Comparison of ENCODE assay signal across 28 mouse cellular contexts in genomic region chr16:74162041-74162440, GRCm38 (mm10).
"Had no signal": no experiment of that assay in that cellular context is flagged by ENCODE, and none has a peak within 500 bp of the region (broad histone marks: within the 10 kb centered on the region; RNA-seq: fewer than 3 reads in every experiment).

No protein-coding gene starts in this region.

- H3K9me3 ChIP-seq: limb, embryonic 10.5 days; limb, embryonic 12.5 days; limb, embryonic 13.5 days; limb, embryonic 15.5 days; liver, embryonic 12.5 days; liver, embryonic 13.5 days; liver, embryonic 15.5 days; lung, embryonic 15.5 days; megakaryocyte, embryonic 14.5 days; midbrain, embryonic 10.5 days; midbrain, embryonic 12.5 days; midbrain, embryonic 13.5 days; midbrain, embryonic 15.5 days had no signal

- DNase-seq: left cerebral cortex, postnatal 4 days; liver; liver, embryonic 13.5 days; liver, postnatal 0 days; lung, adult 18-20 months; lung, adult 2 months; lung, embryonic 14.5 days; lung, postnatal 10 days; lung, postnatal 14 days; lung, postnatal 36 days; lung, postnatal 4 days; midbrain, embryonic 14.5 days had no signal

- H3K36me3 ChIP-seq: limb, embryonic 10.5 days; limb, embryonic 12.5 days; limb, embryonic 13.5 days; limb, embryonic 15.5 days; liver, embryonic 12.5 days; liver, embryonic 13.5 days; liver, embryonic 15.5 days; lung, embryonic 15.5 days; midbrain, embryonic 10.5 days; midbrain, embryonic 12.5 days; midbrain, embryonic 13.5 days; midbrain, embryonic 15.5 days had no signal

- H3K4me3 ChIP-seq: left cerebral cortex, adult 2 months; limb, embryonic 10.5 days; limb, embryonic 12.5 days; limb, embryonic 13.5 days; limb, embryonic 15.5 days; liver, embryonic 12.5 days; liver, embryonic 13.5 days; liver, embryonic 15.5 days; lung, embryonic 15.5 days; megakaryocyte, embryonic 14.5 days; midbrain, embryonic 10.5 days; midbrain, embryonic 12.5 days; midbrain, embryonic 13.5 days; midbrain, embryonic 15.5 days; myocyte had no signal

- H3K27me3 ChIP-seq: limb, embryonic 12.5 days; limb, embryonic 13.5 days; limb, embryonic 15.5 days; liver, embryonic 12.5 days; liver, embryonic 13.5 days; liver, embryonic 15.5 days; lung, embryonic 15.5 days; megakaryocyte, embryonic 14.5 days; midbrain, embryonic 12.5 days; midbrain, embryonic 13.5 days; midbrain, embryonic 15.5 days had no signal

- H3K4me1 ChIP-seq: limb, embryonic 10.5 days; limb, embryonic 12.5 days; limb, embryonic 15.5 days; liver, embryonic 12.5 days; liver, embryonic 13.5 days; liver, embryonic 15.5 days; lung, embryonic 15.5 days; megakaryocyte, embryonic 14.5 days had no signal

- H3K27ac ChIP-seq: left cerebral cortex, adult 2 months; limb, embryonic 10.5 days; limb, embryonic 12.5 days; limb, embryonic 13.5 days; limb, embryonic 15.5 days; liver, embryonic 12.5 days; liver, embryonic 13.5 days; liver, embryonic 14.5 days; liver, embryonic 15.5 days; lung, embryonic 15.5 days; macrophage; midbrain, embryonic 10.5 days; midbrain, embryonic 12.5 days; midbrain, embryonic 13.5 days; midbrain, embryonic 15.5 days had no signal
